Mouse (Mus musculus): ENCODE results near the gene Nepn. TPM values are rescaled to one million over a fixed set of nuclear protein-coding genes. Genes with fewer than 3 reads are reported as not detected.
"Not testable (repeated sequence)": the region's sequence is repeated elsewhere in the genome, so short reads cannot be mapped to it uniquely, and the experiment has no call there.

Gene Nepn
- not detected in 2 replicates for polyA plus RNA-seq (2016; fragmentation: Nextera tagmentation; extraction: Ambion mirVana)

DNA sequence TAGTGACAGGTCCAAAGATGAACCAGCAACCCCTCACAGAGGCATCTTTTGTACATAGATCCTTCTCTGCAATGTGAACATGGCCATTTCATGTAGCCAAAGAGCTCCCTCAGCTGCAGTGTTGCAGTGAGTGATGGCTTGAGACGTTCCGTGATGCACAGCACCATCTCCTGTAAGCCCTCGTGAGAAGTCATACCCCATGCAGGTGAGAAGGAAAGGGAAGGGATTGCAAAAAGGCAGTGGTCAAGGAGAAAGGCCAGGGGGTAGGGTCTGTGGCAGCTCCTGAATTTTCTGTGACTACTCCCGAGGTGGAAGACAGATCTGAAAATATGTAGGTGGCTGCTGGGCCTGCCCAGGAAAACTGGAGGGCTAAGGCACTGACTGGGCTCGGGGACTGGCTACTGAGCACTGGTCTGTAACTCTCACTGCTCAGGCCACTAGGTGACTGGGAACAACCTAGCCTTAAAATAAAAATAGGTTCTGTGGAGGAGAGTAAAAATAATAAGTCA, at the start of gene Nepn:
Nepn (plus strand) TSS at position 51 of the 509 bp plus-strand sequence.
- ATAC-seq (ENCODE audit: low FRiP score) = no peak
- WGBS = 80% methylated on average over 5 of the region's 5 CpGs
- Histone ChIP-seq H3K27me3 (no peaks in the 10 kb centered on the region), H3K4me2 (replicated peaks) (no peak within 1 kb of the TSS), H3K9me3 (replicated peaks) (no peaks in the 10 kb centered on the region), H3K27ac (no peak within 1 kb of the TSS), H3K36me3 (no peaks in the 10 kb centered on the region), H3K4me3 (no peak within 1 kb of the TSS), H3K4me1 (no peaks in the 10 kb centered on the region), H3K9ac (no peak within 1 kb of the TSS)

DNA sequence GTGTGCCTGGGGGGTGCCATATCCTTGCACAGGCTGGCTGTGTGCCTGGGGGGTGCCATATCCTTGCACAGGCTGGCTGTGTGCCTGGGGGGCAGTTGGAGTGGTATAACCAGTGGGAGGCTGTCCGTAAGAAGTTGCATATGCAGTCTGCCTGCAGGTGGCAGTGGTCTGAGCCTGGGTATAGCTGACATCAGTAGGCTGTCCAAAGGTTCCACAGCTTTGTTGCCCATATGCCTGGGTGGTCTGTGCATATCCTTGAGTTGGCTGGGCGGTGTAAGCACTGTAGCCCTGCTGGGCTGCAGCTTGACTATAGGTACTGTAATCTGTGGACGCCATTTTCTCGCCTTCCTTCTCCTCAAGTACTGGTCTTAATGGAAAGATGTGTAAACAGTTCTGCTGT, 45.4 kb upstream of the Nepn start:
- not testable (repeated sequence) for H3K4me2 ChIP-seq (replicated peaks); H3K4me3 ChIP-seq; H3K27ac ChIP-seq; H3K4me1 ChIP-seq; H3K9ac ChIP-seq; H3K27me3 ChIP-seq; ATAC-seq (ENCODE audit: low FRiP score); H3K9me3 ChIP-seq (replicated peaks)
- WGBS = 94% methylated on average over 4 of the region's 4 CpGs
- peaks cover 64% of the 10 kb centered on the region for H3K36me3 ChIP-seq

DNA sequence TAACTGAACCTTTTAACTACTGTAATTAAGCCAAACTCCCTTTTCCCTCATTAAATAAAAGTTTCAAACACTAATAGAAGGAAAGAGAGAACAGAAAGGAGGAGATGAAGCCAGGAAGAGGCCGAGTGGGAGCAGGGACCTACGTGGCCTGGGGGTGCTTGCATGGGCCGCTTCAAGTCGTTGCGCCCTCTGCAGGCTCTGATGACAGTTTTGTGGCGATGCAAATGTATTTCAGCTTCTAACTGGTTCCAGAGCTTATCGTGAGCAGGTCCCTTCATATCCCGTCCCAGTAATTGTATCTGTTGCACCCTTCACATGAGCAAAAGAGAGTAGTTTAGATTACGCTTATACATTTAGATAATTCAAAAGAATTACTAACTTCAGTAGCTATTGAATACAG, 35.6 kb upstream of the Nepn start:
- no peaks in the 10 kb centered on the region for H3K9me3 ChIP-seq (replicated peaks)
- H3K4me1 ChIP-seq = no peaks in the 10 kb centered on the region
- H3K4me2 ChIP-seq (replicated peaks) = no peak overlapping the region
- 83% methylated on average over 9 of the region's 9 CpGs for whole genome bisulfite sequencing
- H3K9ac ChIP-seq = no peak overlapping the region
- H3K36me3 ChIP-seq = peaks cover 36% of the 10 kb centered on the region
- no peak for ATAC-seq (ENCODE audit: low FRiP score)
- H3K27ac ChIP-seq = no peak overlapping the region
- no peak overlapping the region for H3K4me3 ChIP-seq
- H3K27me3 ChIP-seq = no peaks in the 10 kb centered on the region

DNA sequence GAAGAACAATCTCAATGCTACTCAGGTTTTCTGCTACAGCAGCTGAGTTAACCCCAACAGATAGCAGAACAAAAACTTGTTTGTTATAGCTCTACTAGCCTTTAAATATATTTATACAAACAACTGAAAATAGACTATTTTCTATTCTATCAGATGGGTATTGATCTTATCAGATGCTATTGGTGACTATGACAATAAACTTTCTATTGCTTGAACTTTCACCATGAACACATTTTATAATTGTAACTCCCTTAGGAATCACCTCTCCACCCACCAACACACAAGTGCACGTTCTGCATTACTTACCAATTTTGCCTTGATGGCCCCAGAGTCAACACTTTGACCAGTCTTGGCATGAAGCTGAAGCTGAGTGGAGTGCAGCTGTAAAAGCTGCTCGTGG, 30.3 kb upstream of the Nepn start, which contains the start of gene Gm26741:
Gm26741 (plus strand) TSS at position 301 of the 400 bp plus-strand sequence.
- 95% methylated on average over 2 of the region's 2 CpGs for WGBS
- H3K4me2 ChIP-seq (replicated peaks) = no peak within 1 kb of the TSS
- no peak for ATAC-seq (ENCODE audit: low FRiP score)
- no peaks in the 10 kb centered on the region for H3K27me3 ChIP-seq
- no peak within 1 kb of the TSS for H3K9ac ChIP-seq
- 0 out of 2 replicates have a peak, but pooled peaks cover 2% of the 10 kb centered on the region for H3K36me3 ChIP-seq
- H3K4me3 ChIP-seq = no peak within 1 kb of the TSS
- H3K9me3 ChIP-seq (replicated peaks) = no peaks in the 10 kb centered on the region
- H3K27ac ChIP-seq = no peak within 1 kb of the TSS
- H3K4me1 ChIP-seq = no peaks in the 10 kb centered on the region

DNA sequence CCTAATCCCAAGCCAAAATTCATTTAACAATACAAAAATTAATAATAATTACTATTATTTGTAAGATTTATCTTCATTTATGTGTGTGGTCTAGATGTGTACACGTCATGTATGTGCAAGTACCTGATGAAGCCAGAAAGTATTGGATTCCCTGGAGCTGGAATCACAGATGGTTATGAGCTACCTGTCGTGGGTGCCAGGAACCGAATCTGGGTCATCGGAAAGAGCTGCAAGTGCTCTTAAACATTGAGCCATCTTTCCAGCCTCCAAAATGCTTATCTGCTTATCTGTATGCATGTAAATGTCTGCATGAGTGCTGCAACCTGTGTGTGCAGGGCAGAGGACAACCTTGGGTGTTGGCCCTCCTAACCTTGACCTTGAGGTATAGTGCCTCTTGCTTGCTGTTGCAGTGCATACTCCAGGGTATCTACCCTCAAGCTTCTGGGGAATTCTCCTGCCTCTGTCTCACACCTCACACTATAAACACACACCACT, 28.5 kb upstream of the Nepn start:
- Histone ChIP-seq H3K27me3 (no peaks in the 10 kb centered on the region), H3K4me3 (no peak overlapping the region), H3K36me3 (0 out of 2 replicates have a peak, but pooled peaks cover 2% of the 10 kb centered on the region), H3K9ac (no peak overlapping the region), H3K27ac (no peak overlapping the region), H3K9me3 (replicated peaks) (no peaks in the 10 kb centered on the region), H3K4me1 (no peaks in the 10 kb centered on the region), H3K4me2 (replicated peaks) (no peak overlapping the region)
- ATAC-seq (ENCODE audit: low FRiP score) = no peak
- WGBS = 97% methylated on average over 4 of the region's 4 CpGs

DNA sequence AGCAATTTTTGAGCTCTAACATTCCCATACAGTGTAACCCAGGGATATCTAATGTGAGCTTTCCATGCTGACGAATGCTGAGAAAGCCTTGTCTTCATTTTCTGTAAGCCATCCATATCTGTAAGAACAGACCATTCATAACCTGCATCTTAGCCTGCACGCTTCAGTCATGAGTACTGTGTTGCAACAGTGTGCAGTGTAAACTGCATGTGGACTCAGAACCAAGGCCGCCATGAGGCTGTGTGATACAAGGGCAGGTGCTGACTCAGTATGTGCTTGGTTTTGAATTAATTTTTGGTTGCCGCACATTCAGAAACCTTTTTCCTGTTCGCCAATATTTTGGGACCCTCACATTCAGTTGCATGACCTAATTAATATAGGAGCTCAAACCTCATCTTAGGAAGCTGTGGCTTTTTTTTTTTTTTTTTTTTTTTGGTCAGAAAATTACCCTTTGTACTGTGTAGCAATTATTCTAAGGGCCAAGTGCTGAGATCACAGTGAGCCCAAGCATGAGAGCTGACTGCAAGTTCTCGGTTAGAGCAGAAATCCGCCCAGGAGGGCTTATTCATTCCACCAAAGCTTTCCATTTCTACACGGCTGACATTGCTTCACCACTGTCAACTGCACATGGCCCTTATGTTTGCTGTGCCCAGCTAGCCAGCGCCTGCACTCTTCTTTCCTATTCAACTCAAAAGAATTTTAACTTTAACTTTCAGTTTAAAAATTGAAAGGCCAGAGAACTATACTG, 27.7 kb upstream of the Nepn start:
- ATAC-seq (ENCODE audit: low FRiP score) = no peak

DNA sequence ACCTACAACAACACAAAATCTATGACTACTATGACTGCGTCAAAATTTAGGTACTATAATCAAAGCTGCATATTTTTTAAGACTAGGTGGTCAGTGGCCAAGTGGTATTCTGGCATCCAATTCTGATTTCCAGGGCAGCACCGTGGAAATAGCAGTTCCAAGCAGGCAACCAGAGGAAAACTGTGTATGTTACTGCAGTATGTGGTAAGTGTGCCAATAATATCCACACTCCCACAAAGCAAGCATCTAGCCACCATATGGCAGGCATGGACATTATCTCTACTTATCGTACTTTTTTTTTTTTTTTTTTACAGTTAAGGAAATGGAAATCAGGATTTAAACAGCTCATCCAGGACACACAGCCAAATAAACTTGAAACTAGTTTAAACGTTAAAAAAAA, 20.4 kb upstream of the Nepn start:
- Histone ChIP-seq H3K4me3 (no peak overlapping the region), H3K9me3 (replicated peaks) (no peaks in the 10 kb centered on the region), H3K4me1 (no peaks in the 10 kb centered on the region), H3K36me3 (no peaks in the 10 kb centered on the region), H3K9ac (no peak overlapping the region), H3K27ac (no peak overlapping the region), H3K4me2 (replicated peaks) (no peak overlapping the region), H3K27me3 (no peaks in the 10 kb centered on the region)
- 97% methylated on average over 4 of the region's 4 CpGs for WGBS
- no peak for ATAC-seq (ENCODE audit: low FRiP score)

More for the DNA sequence above, 27.7 kb upstream of the Nepn start:
- Histone ChIP-seq H3K36me3 (0 out of 2 replicates have a peak, but pooled peaks cover 2% of the 10 kb centered on the region), H3K4me1 (no peaks in the 10 kb centered on the region), H3K4me3 (no peak overlapping the region), H3K9ac (no peak overlapping the region), H3K4me2 (replicated peaks) (no peak overlapping the region), H3K27ac (no peak overlapping the region), H3K9me3 (replicated peaks) (no peaks in the 10 kb centered on the region), H3K27me3 (no peaks in the 10 kb centered on the region)
- WGBS = 91% methylated on average over 9 of the region's 9 CpGs

DNA sequence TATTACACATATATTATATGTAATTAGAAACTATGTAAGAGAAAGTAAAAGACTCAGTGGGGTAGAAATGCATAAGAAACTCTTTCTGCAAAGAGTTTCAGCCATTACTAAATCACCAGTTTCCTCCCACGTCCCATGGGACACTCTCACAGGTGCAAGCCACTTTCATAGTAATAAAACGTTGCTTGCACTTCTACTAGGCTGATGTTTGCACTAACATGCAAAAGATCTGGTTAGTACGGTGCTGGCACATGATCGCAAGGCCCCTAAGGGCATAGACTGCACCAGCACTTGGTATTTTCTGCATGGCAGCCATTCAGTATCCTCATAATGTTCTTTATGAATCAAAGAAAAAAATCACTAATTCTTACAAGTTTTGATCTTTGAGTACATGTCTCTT, 14.9 kb upstream of the Nepn start:
- no peak overlapping the region for H3K27ac ChIP-seq
- no peaks in the 10 kb centered on the region for H3K27me3 ChIP-seq
- H3K4me1 ChIP-seq = peaks cover 3% of the 10 kb centered on the region; the same call in 1 of the 2 replicates
- no peak for ATAC-seq (ENCODE audit: low FRiP score)
- no peaks in the 10 kb centered on the region for H3K9me3 ChIP-seq (replicated peaks)
- no peaks in the 10 kb centered on the region for H3K36me3 ChIP-seq
- no peak overlapping the region for H3K4me3 ChIP-seq
- H3K9ac ChIP-seq = no peak overlapping the region
- 82% methylated on average over 4 of the region's 4 CpGs for WGBS
- no peak overlapping the region for H3K4me2 ChIP-seq (replicated peaks)

DNA sequence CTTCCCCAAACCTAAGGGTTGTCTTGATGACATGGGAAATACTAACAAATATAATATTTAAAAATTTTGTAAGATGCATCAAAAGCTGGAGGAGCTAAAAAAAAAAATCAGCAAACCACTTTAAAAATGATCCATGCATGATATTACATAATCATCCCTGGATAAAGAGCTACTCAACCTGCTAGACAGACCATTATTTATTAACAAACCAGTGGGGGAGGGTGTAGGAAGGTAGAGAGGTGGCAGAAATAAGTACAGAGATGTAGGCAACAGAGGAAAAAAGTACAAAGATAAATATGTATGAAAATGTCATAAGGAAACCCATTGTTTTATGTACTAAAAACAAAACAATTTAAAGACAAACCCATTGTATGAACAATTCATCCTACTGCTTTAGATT, 14.1 kb upstream of the Nepn start:
- Histone ChIP-seq H3K27ac (no peak overlapping the region), H3K9ac (no peak overlapping the region), H3K27me3 (no peaks in the 10 kb centered on the region), H3K9me3 (replicated peaks) (no peaks in the 10 kb centered on the region), H3K4me3 (no peak overlapping the region), H3K4me1 (peaks cover 8% of the 10 kb centered on the region), H3K36me3 (no peaks in the 10 kb centered on the region), H3K4me2 (replicated peaks) (no peak overlapping the region)
- ATAC-seq (ENCODE audit: low FRiP score) = no peak

DNA sequence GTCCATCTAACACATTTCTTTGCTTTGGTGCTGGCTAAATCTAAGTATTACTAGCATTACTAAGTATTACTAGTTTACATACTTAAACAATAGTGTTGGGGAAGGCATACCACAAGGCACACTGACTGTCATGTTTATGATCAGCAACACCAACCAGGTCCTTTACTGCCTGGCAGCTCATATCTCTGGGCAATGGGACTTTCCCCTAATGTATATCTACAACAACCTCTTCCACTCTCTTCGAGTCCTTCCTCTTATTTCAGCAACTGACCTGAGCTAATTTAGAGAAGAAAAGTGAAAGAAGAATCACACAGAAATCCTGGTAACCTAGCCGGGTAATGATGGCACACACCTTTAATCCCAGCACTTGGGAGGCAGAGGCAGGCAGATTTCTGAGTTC, 12.3 kb upstream of the Nepn start:
- H3K27me3 ChIP-seq = no peaks in the 10 kb centered on the region
- H3K27ac ChIP-seq = no peak overlapping the region
- H3K9me3 ChIP-seq (replicated peaks) = no peaks in the 10 kb centered on the region
- ATAC-seq (ENCODE audit: low FRiP score) = no peak
- WGBS = 96% methylated on average over 2 of the region's 2 CpGs
- no peak overlapping the region for H3K4me3 ChIP-seq
- H3K36me3 ChIP-seq = no peaks in the 10 kb centered on the region
- peaks cover 8% of the 10 kb centered on the region for H3K4me1 ChIP-seq
- H3K9ac ChIP-seq = no peak overlapping the region
- no peak overlapping the region for H3K4me2 ChIP-seq (replicated peaks)

DNA sequence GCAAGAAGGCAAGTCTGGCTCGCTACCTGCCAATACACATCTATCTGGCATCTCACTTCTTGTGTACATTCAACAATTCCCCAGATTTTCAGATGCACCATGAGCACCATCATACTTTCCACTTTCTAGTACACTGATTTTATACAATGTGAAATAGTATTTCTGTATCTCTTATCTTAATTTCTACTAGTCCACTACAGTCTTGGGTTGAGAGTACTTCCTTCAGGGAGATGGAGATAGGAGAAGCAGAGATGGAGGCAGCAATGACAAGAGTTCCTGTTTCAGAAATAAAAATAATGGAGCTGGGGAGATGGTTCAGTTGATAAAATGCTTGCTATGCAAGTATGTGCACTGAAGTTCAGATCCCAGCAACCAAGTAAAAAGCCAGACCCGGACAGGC, 11.0 kb upstream of the Nepn start:
- Histone ChIP-seq H3K4me2 (replicated peaks) (no peak overlapping the region), H3K9me3 (replicated peaks) (no peaks in the 10 kb centered on the region), H3K27ac (no peak overlapping the region), H3K9ac (no peak overlapping the region), H3K36me3 (no peaks in the 10 kb centered on the region), H3K4me3 (no peak overlapping the region), H3K4me1 (peaks cover 8% of the 10 kb centered on the region), H3K27me3 (no peaks in the 10 kb centered on the region)
- ATAC-seq (ENCODE audit: low FRiP score) = no peak
- 97% methylated on average over 2 of the region's 2 CpGs for WGBS

DNA sequence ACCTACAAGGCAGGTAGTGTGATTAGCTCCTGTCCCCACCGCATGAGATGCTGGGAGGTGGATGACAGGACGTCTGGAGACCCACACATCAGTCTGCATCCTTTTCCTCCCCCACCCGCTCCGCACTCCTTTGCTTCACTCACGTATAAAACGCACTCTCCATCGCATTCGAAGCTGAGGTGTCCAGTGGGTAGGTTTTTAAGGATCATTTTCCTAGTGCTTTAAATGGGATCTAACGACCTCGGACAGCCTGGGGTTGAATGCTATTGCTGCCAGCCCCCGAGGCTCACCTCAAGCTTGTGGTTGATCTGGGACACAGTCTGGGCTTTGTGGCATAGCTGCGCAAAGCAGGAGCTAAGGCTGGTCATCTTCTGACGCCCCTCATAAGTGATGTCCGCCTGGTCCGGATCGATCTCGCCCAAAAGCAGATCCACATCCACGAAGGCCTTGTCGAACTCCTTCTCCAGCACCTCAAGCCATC, 7.4 kb upstream of the Nepn start:
- Histone ChIP-seq H3K4me2 (replicated peaks) (peak overlapping the region; percentile 65), H3K9ac (peak overlapping the region; percentile 86), H3K27ac (peak overlapping the region; percentile 95), H3K36me3 (no peaks in the 10 kb centered on the region), H3K27me3 (no peaks in the 10 kb centered on the region), H3K4me3 (peak overlapping the region; percentile 74), H3K4me1 (peaks cover 8% of the 10 kb centered on the region), H3K9me3 (replicated peaks) (no peaks in the 10 kb centered on the region)
- ATAC-seq (ENCODE audit: low FRiP score) = peak; percentile 76
- WGBS = 1% methylated on average over 19 of the region's 19 CpGs
